Mouse (Mus musculus): Measurements from ENCODE around the gene Pde4b. TPM values are rescaled to one million over a fixed set of nuclear protein-coding genes. Genes with fewer than 3 reads are reported as not detected.

Pde4b gene
- total RNA-seq, 4 experiments from 2014 or later: 4.7 to 7.3 (median 6.0) TPM

DNA sequence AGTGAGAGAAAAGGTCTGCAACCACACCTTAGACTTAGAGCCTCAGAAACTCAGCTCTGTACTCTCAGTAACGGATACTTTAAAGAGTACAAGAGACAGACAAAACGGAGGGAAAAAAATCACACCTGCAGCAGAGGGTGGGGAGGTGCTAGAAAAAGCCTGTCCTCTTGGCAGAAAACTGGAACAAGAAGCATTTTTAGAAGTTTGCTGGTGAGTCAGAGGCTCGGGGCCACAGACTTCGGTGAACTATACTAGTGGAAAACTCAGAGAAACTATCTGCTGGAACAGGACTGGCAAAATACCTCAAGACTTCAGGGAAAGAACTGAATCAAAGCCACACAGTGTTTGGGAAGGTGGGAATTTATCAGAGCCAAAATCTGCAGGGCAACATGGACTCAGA is 457.9 kb downstream of the Pde4b start:
- no peak for DNase-seq

DNA sequence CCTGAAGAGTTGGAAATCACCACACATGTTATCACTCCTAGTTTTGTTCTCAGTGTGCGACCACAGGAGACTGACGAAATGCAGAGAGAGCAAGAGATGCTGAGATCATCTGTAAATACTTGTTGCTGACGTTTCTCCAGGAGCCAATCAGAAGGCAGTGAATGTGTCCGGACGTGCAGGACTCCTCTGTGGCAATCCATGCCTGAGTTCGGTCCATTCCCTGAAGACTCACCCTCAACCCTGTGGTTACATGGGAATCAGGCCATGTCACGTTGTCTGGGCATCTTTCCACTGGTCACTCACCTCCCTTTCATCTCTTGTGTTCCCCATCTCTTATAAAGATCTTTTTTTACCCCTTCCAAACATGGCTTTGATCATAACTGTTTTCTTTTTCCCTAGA is 468.2 kb downstream of the Pde4b start:
- DNase-seq: no peak

DNA sequence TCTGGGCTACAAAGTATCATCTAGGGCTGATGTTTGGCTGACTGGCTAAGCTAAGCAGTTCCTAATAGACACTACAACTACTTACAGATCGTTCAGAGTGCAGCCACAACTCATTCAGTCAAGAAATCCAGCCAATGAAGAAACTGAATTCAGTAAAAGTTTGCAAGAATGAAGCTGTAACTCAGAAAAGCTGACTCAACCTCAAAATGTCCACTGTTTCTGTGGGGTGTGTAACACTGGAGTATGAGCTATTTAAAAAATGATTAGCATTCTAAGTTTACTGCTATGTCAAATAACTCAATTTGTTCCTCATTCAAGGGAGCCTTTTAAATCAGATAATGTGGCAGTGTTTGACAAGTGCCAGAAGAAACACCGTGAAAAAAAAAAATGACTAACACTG is 469.7 kb downstream of the Pde4b start:
- DNase-seq: no peak

DNA sequence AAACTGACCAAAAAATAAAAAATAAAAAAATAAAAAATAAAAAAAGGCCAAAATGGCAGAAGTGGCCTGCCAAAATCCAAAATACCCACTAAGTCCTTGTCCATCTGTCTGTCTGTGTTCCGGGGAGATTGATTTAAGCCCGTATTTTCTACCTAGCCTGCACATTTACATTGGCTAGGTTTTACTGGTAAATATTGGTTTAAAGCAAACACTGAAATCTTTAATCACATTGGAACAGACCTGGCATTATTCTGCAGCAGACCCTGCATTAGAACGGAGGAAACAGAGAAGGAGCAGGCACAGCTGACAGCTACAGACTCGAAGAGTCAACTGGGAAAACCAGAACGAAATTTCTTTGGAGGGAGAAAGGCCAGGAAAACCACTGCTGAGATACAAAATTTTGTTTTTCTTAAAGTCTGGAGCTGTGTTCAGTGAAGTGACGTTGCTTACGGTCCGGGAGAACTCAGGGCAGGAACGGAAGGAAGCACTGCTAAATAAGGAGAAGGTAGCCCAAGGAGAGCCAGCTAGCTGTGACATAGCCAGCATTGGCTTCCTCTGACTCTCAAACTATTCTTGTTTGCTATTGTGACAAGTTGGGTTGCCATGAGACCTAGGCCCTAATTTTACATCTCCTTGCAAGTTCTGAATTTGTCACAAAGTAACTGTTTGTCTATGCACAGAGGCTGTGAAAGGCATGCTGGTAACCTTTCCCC is 470.3 kb downstream of the Pde4b start:
- no peak for DNase-seq

DNA sequence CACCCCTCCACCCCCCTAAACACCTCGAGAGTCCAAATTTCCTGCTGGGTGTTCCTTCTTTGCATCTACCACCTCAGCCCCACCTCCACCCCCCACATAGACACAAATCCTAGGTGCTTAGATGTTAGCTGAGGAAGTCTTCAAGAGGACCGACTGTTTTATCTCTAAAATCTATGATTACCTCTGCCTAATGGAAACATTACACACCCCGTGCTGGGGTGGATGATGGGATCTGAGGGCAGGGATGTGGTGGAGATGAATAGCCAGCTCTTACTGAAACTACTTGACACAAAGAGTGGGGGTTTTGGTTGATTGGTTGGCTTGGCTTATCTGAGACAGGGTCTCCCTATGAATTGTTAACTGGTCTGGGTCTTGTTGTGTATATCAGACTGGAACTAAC is 471.0 kb downstream of the Pde4b start:
- DNase-seq: no peak

DNA sequence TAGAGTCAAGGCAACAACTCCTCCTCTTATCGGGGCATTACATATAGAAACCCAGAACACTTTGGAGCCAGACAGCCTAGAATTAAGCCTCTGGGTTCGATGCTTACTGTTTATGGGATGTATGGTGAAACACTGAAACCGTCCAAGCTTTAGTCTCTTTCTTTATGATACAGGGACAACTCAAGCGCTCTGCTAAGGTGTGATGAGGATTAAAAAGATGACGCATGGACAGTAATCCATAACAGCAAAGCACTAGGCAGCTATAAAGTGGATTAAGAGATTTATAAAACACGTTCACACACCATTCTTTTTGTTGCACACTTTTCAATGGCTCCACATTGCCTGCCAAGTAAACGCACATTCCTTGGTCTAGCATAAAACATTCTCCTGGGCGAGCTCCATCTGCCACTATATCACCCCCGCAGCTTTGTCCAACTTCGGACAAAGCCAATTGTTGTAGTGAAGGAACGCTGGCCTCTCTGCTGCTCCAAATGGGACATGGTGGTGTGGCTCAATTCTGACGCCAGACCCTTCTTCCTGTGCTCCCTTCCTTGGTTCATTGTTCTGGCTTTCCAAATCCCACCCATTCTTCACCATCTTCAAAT is 473.4 kb downstream of the Pde4b start:
- no peak for DNase-seq

DNA sequence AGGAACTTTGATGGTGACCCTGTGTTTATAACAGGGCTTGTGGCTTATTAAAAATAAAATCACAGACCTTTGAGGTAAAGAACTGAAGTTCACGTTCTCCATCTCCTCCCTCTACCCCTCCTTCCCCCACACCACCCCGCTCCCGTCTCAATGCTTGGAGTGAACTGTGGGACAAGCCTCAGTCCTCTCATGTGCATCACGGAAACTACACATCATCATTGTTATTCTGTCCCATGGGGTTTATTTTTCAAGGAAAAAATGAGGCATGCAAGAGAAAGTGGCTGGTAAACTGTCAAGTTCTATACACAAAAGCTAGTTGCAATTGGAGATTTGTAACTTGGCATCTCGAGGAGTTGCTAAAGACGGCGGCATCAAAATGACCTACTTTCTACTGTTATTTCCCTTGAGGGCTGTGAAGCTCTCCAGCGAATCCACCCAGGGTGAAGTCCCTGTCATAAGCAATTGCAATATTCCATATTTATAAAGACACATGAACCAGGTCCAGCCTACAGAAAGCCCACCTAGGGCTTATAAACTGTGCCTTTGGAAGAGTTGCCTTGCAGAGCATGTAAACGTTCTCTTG is 476.0 kb downstream of the Pde4b start:
- DNase-seq: no peak

DNA sequence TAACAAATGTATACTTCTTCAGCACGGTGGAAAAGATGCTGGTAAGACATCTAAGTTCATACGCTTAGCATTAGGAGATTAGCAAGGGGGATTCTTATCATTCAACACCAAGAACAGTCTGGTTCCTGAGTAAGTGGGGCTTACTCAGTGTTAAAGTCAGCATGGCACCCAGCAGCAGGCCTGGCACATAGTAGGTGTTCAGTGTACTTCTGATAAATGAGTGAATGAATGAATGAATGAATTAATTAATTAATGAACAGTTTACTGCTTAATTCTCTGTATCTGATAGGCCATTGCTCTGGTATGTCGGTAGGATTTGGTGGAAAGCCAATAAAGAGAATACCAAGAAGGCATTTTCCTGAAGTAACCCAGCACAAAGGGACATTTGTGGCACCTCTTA is 476.9 kb downstream of the Pde4b start:
- no peak for DNase-seq

DNA sequence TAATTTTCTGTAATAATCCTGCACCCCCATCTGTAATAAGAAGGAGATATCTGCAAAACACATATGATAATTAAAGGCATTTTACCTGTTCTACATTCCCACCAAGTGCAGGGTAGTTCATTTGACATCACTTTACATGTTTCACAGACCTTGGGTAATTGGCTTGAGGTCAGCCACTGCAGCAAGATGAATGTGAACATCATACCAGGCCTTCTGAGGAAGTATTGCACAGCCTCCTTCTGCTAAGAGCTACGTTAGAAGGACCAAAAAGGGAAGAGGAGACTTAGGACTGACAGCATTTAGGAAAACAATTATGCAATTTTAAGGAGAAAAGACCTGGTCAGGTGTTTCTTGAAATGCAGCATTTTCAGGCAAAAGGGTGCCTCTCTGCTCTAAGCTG is 479.1 kb downstream of the Pde4b start:
- DNase-seq: no peak

DNA sequence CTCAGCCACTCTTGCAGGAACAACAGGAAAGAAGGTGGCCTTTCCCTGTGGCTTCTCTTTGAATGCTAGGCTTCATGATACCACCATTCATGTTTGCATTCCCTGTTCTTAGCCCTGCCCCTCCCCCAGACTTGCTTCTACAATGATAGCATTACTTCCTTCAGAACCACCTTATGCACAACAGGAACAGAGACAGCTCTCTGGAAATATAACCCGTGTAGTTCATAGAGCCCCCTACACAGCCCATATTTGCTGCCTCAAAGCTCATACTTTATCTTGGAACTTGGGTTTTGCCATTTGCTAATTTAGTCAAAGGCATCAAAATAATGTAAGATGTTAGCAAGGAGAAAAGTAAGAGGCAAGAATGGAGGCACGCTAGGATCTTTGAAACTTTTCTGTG is 479.8 kb downstream of the Pde4b start:
- no peak for DNase-seq

DNA sequence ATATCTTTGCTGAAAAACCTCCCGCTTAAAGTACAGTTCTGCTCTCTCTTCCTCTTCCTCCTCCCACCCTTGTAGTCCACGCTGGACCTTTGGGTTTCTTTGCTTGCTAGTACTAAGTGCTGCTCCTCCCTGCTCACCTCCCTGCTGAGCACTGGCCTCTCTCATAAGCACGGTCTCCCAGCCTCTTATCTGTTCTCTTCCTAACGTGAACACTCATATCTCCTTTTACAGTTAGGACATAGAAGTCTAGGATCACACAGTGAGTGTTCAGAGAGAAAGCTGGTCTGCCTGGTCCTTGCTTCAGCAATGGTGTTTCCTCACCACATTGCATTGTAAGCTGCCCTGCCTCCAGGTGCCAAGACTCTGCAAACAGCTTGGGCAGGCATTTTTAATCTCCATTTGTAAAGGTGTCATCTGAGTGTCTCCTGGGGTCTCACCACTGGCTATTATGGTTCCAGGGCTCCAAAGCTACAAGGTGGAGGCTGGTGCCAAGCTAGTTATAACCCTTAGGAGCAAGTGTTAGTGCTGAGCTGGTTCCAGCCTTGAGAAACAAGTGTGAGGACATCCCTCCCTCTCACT is 480.4 kb downstream of the Pde4b start:
- no peak for DNase-seq

DNA sequence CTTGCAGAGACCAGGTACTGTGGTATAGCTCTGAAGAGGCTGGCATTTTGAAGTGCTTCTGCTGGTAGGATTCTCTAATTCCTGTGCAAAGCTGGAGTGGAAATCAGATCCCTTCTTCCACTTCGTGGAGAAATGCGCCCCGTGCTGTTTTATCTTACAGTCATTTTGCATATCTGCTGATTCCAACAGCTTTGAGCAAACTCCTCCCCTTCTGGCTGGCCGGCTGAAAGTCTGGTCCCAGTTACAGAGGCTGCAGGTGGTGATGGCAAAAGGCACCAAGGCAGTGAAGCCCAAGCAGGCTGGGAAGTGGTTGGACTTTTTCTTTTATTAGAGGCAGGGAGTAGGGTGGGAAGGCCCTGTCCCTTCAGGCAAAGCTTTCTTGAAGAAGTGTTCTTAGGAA is 481.2 kb downstream of the Pde4b start:
- DNase-seq: no peak

DNA sequence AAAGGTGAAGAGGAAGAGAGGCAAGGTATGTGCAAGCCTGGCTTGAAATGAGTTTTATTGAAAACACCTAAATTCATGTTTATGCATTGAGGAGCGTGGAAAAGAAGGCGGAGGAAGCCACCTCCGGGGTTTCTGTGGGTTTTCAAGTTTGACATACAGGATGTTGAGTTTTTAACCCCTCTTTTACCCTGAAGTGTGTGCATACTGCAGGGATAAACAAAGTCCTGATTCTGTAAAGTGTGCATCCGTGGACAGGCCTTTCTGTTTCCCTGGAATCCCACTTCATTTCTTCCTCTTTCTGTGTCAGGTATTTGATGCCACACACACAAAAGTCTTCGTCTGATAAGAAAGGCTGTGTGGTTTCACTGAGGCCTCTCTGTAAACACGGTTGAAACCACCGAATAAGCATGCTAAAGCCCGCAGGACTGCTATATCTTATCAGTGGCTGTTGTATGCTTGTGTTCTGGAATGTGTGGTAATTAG is 481.8 kb downstream of the Pde4b start:
- DNase-seq: no peak

DNA sequence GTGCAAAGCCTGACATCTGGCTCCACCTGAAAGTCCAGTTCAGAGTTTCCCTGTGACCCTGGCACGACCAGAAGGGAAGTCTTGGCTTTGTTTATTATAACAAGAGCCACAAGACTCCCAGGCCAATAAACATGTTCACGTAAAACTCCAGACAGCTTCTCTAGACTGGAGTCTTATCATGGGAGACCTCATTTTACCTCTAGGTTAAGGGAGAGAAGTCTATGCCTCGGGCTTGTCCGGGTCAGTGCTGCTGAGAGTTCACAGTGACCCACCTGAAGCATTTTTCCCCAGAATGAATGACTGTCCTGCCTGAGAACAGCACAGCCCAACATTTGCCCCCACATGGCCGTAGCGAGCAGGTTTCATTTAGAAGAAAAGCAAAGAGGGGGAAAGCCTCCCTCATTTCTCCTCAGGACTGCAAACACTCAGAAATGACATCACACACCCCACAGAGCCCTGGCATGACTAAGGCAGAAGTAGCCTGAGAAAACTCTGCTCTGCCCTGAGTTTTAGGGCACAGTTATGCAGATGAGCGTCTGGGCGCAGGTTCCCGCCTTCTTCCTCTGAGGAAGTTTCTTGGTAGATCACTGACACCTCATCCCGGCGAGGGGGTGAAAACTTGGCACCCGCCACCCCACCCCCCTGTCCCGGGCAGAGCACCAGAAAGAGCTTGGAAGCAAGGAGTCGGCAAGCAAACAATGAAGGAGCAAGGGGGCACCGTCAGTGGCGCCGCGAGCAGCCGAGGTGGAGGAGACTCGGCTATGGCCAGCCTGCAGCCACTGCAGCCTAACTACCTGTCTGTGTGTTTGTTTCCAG is 482.8 kb downstream of the Pde4b start:
- peak; percentile 34 for DNase-seq

DNA sequence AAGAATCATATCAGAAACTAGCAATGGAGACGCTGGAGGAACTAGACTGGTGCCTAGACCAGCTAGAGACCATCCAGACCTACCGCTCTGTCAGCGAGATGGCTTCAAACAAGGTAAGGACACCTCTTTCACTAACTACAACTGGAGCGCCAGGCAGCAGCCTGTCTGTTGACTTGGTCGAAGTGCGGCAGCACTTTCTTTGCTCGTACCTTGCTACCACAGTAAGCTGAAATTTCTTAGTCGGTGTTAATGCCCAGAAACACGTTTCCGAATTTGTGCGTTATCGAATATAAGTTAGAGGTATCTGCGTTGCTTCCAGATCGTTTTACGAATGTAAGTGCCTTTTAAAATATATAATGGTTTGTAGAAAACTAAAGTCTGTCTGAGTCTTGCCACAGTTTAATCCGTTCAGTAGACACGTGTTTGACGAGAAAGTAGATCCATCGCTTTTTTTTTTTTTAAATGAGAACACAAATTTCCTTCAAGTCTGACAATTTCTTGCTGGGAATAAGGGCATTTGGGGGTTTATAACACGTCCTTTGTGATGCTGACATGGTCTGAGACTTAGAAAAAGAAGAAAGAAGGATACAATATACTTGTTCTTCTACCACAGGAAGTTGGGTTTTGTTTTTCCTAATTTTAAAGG is 483.5 kb downstream of the Pde4b start:
- no peak for DNase-seq

DNA sequence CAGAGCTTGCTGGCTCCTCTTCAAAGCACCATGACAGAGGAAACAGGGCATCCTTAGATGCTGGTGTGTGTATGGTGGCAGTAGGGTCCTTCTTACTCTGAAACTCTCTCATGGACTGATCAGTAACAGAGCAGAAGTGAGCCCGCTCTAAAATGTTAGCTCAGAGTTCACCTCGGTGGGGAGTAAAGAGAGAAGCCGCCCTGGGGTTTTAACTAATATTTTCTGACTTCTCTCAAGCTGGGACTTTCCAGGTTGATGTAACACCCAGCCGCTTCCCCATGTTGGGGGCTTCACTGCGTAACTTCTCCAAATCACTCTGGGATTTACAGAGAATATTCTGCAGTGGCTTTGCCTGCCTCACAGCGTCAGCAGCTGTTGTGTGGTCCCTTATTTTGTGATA is 484.7 kb downstream of the Pde4b start:
- no peak for DNase-seq

DNA sequence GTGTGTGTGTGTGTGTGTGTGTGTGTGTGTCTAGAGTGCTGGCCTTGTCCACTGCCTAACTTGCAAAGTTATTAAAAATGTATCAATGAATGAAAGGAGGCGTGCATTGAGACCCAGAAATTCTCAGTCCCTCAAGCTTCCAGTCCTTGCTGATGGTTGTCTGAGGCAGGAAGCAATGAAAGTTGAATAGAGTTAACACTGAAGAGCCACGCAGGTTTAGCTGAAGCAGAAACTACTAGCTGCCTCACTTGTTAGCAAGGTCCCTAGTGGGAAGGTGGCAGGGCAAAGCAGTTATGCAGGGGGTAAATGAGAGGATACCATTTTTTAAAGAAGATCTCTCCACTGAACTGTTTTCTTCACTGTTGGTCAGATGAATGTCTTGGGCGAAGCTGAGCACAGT is 485.2 kb downstream of the Pde4b start:
- no peak for DNase-seq

DNA sequence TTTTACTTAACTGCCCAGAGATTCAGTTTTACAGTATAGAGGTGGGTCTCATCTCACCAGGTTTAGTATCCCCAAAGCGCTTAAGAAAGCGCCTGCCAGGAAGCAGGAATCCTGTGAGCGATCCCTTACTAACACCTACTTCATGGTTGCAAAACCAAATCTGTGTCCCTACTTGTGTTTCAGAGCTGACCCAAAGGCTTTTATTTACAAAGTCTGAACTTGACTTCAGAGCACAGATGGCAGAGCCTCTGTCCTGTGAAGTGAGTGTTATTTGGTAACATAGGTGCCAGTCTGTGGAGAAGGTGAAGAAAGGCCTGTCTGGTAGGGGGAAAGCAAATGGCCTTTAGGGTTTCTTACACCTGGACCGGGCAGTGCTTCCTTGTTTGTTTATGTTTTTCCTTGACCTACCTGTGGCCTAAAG is 486.0 kb downstream of the Pde4b start:
- no peak for DNase-seq

DNA sequence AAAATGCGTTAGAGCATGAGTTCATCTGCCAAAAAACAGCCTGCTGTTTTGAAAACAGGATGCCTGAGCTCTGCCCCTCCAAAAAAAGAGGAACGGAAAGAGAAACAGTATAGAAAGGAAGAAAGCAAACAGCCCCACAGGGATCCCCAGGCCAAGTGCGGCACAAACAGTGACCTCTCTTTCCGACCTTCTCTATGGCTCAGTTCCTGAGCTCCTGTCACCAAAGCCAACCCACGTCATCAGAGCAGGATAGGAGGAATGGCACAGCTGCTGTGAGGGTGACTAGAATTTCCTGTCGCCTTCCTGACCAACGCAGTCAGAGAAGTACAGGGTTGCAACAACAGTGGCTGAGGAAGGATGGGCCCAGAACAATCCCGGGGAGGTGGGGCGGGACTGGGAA is 486.9 kb downstream of the Pde4b start:
- no peak for DNase-seq

DNA sequence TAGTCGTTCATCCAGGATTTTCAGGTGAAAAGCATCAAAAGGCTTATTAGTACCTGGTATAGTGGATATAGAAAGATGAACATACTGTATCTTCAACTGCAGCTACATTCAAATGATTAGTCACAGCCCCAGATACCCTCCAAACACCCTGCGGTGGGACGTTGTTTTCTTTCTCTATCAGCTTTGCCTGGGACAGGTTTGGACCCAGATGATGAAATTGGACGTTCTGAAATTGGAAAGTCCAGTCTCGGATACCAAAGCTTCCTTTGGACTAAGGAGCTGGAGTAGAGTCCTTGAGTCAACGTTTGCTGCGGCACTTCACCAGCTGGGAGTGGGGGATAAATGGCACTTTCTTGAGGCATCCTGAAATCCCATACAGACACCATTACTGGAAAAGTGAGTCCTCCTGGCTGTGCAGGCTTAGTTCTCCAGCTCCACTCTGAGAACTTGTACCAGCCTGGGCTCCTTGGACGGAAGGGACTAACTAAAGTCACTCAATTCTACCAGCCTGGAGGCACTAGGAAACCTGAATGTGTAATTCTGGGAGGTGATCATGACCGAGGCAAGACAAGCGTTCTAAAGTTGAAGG is 487.4 kb downstream of the Pde4b start:
- DNase-seq: no peak

DNA sequence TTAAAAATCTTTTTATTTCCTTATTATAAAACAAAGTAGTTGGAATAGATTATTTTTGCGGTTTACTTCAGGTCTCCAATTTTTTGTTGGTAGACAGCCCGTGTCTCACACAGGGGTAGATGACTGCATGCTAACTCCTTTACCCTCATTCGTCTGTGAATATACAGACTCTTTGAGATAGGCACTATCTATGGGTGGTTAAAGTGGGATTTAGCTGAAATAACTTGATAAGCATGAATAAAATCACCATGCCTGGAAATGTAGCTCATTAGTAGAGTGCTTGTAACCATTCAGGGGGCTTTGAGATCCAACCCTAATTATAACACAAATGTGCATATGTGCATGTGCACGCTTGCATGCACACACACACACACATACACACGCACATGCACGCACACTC is 488.8 kb downstream of the Pde4b start:
- DNase-seq: no peak

DNA sequence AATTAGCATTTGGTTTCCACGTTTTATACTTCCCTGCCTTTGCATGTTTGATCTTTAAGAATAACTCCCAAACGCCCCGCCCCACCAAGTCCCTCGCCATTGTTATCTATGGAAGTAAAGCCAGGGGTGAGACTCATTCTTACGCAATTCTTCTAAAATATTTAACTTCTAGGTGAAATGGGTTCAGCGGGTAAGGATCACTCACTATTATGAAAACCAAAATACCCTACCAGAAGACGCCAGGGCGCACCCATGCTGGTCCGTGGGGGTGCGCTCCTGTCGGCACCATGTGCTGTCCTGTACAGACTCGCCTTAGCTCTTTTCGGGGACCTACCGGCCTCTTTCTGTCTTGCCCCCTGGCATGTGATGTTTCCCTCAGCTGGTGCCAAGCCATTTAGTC is 490.3 kb downstream of the Pde4b start:
- DNase-seq: no peak

Measured in adrenal gland, adult 8-10 months (tissue).